In genomic region chr13:54765281-54766191, GRCm38 (mm10) we compare ENCODE assay signal across 8 mouse cellular contexts. TPM values are rescaled to one million over a fixed set of nuclear protein-coding genes. Genes with fewer than 3 reads are reported as not detected.
DNase-seq lines count a peak whose midpoint lies in the region; ATAC-seq lines count a peak whose summit lies in the region.

No protein-coding gene starts in this region.

- WGBS in heart, embryonic 13.5 days: 5% methylated on average over 44 of the region's 44 CpGs
- WGBS in neural tube, embryonic 15.5 days: 7% methylated on average over 44 of the region's 44 CpGs

- H3K9ac ChIP-seq in heart, embryonic 13.5 days: no peak overlapping the region
- peak overlapping the region; percentile 73 for H3K9ac ChIP-seq in neural tube, embryonic 15.5 days (replicated peaks)

- no peaks in the 10 kb centered on the region for H3K36me3 ChIP-seq in heart, embryonic 13.5 days
- H3K36me3 ChIP-seq in neural tube, embryonic 15.5 days: no peaks in the 10 kb centered on the region; the same call in 1 of the 2 replicates

- H3K27ac ChIP-seq in heart, embryonic 13.5 days (replicated peaks): no peak overlapping the region
- H3K27ac ChIP-seq in neural tube, embryonic 15.5 days (replicated peaks): peak overlapping the region; percentile 79

- H3K27me3 ChIP-seq in heart, embryonic 13.5 days (replicated peaks): peaks cover 77% of the 10 kb centered on the region
- H3K27me3 ChIP-seq in neural tube, embryonic 15.5 days (replicated peaks): peaks cover 54% of the 10 kb centered on the region

- H3K4me3 ChIP-seq in heart, embryonic 13.5 days: peak overlapping the region; percentile 39
- peak overlapping the region; percentile 60 for H3K4me3 ChIP-seq in neural tube, embryonic 15.5 days (replicated peaks)

- H3K4me1 ChIP-seq in heart, embryonic 13.5 days: peaks cover 13% of the 10 kb centered on the region
- H3K4me1 ChIP-seq in neural tube, embryonic 15.5 days: peaks cover 28% of the 10 kb centered on the region

- peaks cover 4% of the 10 kb centered on the region; the same call in 1 of the 2 replicates for H3K9me3 ChIP-seq in heart, embryonic 13.5 days
- no peaks in the 10 kb centered on the region for H3K9me3 ChIP-seq in neural tube, embryonic 15.5 days (replicated peaks)

- H3K4me2 ChIP-seq in heart, embryonic 13.5 days: peak overlapping the region; percentile 62
- peak overlapping the region; percentile 69 for H3K4me2 ChIP-seq in neural tube, embryonic 15.5 days

- ATAC-seq in heart, embryonic 13.5 days (ENCODE audit: extremely low read depth, insufficient number of reproducible peaks, low FRiP score, low TSS enrichment): no peak
- ATAC-seq in neural tube, embryonic 15.5 days (ENCODE audit: low FRiP score): peak; percentile 71

- no peak for DNase-seq in heart, adult 11 months
- DNase-seq in A20 (ENCODE audit: low read depth, low spot score): peak; percentile 27
- peak; percentile 55 to 61 for DNase-seq in cerebellum, postnatal 10 days
- peak; percentile 50 for DNase-seq in induced T-regulatory cell, adult 2 months (ENCODE audit: low read depth)
- no peak for DNase-seq in Muller cell, postnatal 12 days (ENCODE audit: inconsistent ontology term)
- DNase-seq in frontal cortex, postnatal 14 days (ENCODE audit: low spot score in 2 of 2): no peak

RNA-seq across cellular contexts. Expression of gene Sncb, which starts 0.9 kb away (rescaled TPM):
- polyA plus RNA-seq in heart, embryonic 13.5 days (2015; fragmentation: Nextera tagmentation; extraction: Ambion mirVana): not detected in 2 replicates
- polyA plus RNA-seq in neural tube, embryonic 15.5 days (2015; fragmentation: Nextera tagmentation; extraction: Ambion mirVana): 110 and 122 TPM in 2 replicates

RNA-seq across cellular contexts. Expression of gene Gprin1, which starts 15.9 kb away (rescaled TPM):
- polyA plus RNA-seq in heart, embryonic 13.5 days (2015; fragmentation: Nextera tagmentation; extraction: Ambion mirVana): not detected in 2 replicates
- 10.3 and 21.6 TPM in 2 replicates for polyA plus RNA-seq in neural tube, embryonic 15.5 days (2015; fragmentation: Nextera tagmentation; extraction: Ambion mirVana)

RNA-seq across cellular contexts. Expression of gene Eif4e1b, which starts 18.3 kb away (rescaled TPM):
- polyA plus RNA-seq in heart, embryonic 13.5 days (2015; fragmentation: Nextera tagmentation; extraction: Ambion mirVana): not detected in 2 replicates
- polyA plus RNA-seq in neural tube, embryonic 15.5 days (2015; fragmentation: Nextera tagmentation; extraction: Ambion mirVana): not detected in 2 replicates

RNA-seq across cellular contexts. Expression of gene Tspan17, which starts 23.6 kb away (rescaled TPM):
- polyA plus RNA-seq in heart, embryonic 13.5 days (2015; fragmentation: Nextera tagmentation; extraction: Ambion mirVana): 5.3 TPM in 2 replicates
- 112 and 137 TPM in 2 replicates for polyA plus RNA-seq in neural tube, embryonic 15.5 days (2015; fragmentation: Nextera tagmentation; extraction: Ambion mirVana)

Comparison
In these comparisons a context has a peak if more than half of its experiments do, and no peak if none do; other contexts are left out.
1. DNase-seq: peak in A20 (single experiment), cerebellum, postnatal 10 days (2 of 2) and induced T-regulatory cell, adult 2 months (single experiment); none in heart, adult 11 months (single experiment), Muller cell, postnatal 12 days (single experiment) and frontal cortex, postnatal 14 days (0 of 2).
2. RNA of gene Sncb, which starts 0.9 kb away (polyA plus RNA-seq): 110 to 122 TPM in neural tube, embryonic 15.5 days; not detected in heart, embryonic 13.5 days; every median in the first group is over 100 times any median in the second.
3. RNA of gene Gprin1, which starts 15.9 kb away (polyA plus RNA-seq): 10.3 to 21.6 TPM in neural tube, embryonic 15.5 days; not detected in heart, embryonic 13.5 days; every median in the first group is over 10 times any median in the second.